Mouse (Mus musculus) olfactory bulb, adult 2 months (tissue): Measurements from ENCODE around the gene Ubac2. TPM values are rescaled to one million over a fixed set of nuclear protein-coding genes. Genes with fewer than 3 reads are reported as not detected.
"Not testable (repeated sequence)": the region's sequence is repeated elsewhere in the genome, so short reads cannot be mapped to it uniquely, and the experiment has no call there.

Source experiments
- H3K27ac ChIP-seq: fragments of 200-500 bp; 2 replicates; pipeline ENCODE4 v1.5.1; 2012; ENCODE audit warnings: low read depth, low read length; ENCODE audit not compliant: insufficient read depth
- H3K4me1 ChIP-seq: fragments of 200-500 bp; 2 replicates; pipeline ENCODE4 v1.6.1; 2012; ENCODE audit warnings: low read length; ENCODE audit not compliant: control insufficient read depth, insufficient read depth
- H3K4me3 ChIP-seq: fragments of 200-500 bp; 2 replicates; pipeline ENCODE4 v1.5.1; 2012; ENCODE audit warnings: mild to moderate bottlenecking, low read depth, low read length, moderate library complexity; ENCODE audit not compliant: insufficient read depth
- CTCF ChIP-seq: fragments of 200-500 bp; IDR thresholded peaks from 2 replicates; pipeline ENCODE4 v1.5.1; 2012; ENCODE audit warnings: low read depth, mild to moderate bottlenecking, low read length, moderate library complexity; ENCODE audit not compliant: insufficient read depth
- POLR2A ChIP-seq: fragments of 200-500 bp; IDR thresholded peaks from 2 replicates; pipeline ENCODE4 v1.6.1; 2012; ENCODE audit warnings: mild to moderate bottlenecking, low read depth, low read length, moderate library complexity; ENCODE audit not compliant: insufficient read depth
- WGBS: fragments of 180-500 bp; shearing (Covaris S2); methylation state at CpG from one replicate; pipeline ENCODE4 v1.1.7; 2018; 5-methylcytosine and 5-hydroxymethylcytosine counted together
- polyA plus RNA-seq: library from polyadenylated mRNA; stranded (reverse); fragments of >200 nt; gene quantifications from 2 replicates; pipeline ENCODE4 v1.2.4, GENCODE M21; 2012; ENCODE audit warnings: low replicate concordance; ENCODE audit not compliant: missing spikeins, insufficient read depth, insufficient read length

Gene Ubac2
- not detected in 2 replicates for polyA plus RNA-seq

- peak within 1 kb of the TSS; percentile 66 for H3K27ac ChIP-seq
- peak within 1 kb of the TSS; percentile 80 for H3K4me3 ChIP-seq
- WGBS, result under 1% methylated on average over 61 of the region's 61 CpGs
- peaks cover 22% of the 10 kb centered on the region for H3K4me1 ChIP-seq
- TF ChIP-seq CTCF, result no peak
- TF ChIP-seq POLR2A, result peak; percentile 50
Observed at GRCm38 (mm10) chr14:121878176-121878858, at the start of gene Ubac2. Gene Ubac2 (plus strand): TSS chr14:121878620.

GRCm38 (mm10) chr14:121829816-121830442 is 48.5 kb upstream of the Ubac2 start:
- TF ChIP-seq POLR2A, result no peak
- TF ChIP-seq CTCF, result no peak
- Histone ChIP-seq H3K27ac (no peak overlapping the region), H3K4me3 (no peak overlapping the region), H3K4me1 (no peaks in the 10 kb centered on the region)
- 92% methylated on average over 4 of the region's 4 CpGs for WGBS

GRCm38 (mm10) chr14:121833001-121833520 is 45.4 kb upstream of the Ubac2 start:
- Histone ChIP-seq H3K4me1 (no peaks in the 10 kb centered on the region), H3K27ac (no peak overlapping the region), H3K4me3 (no peak overlapping the region)
- no peak for TF ChIP-seq POLR2A
- TF ChIP-seq CTCF, result no peak
- WGBS, result 88% methylated on average over 2 of the region's 2 CpGs

GRCm38 (mm10) chr14:121838161-121838560 is 40.3 kb upstream of the Ubac2 start:
- TF ChIP-seq CTCF (no peak), POLR2A (no peak)
- WGBS, result 92% methylated on average over 4 of the region's 4 CpGs
- no peak overlapping the region for H3K4me3 ChIP-seq
- H3K4me1 ChIP-seq, result no peaks in the 10 kb centered on the region
- H3K27ac ChIP-seq, result no peak overlapping the region

- Histone ChIP-seq H3K27ac (no peak overlapping the region), H3K4me1 (no peaks in the 10 kb centered on the region), H3K4me3 (no peak overlapping the region)
- 79% methylated on average over 8 of the region's 8 CpGs for WGBS
- TF ChIP-seq POLR2A (no peak), CTCF (no peak)
Observed at GRCm38 (mm10) chr14:121840217-121840616, 38.2 kb upstream of the Ubac2 start.

GRCm38 (mm10) chr14:121844486-121844885 is 33.9 kb upstream of the Ubac2 start:
- no peak for TF ChIP-seq POLR2A
- no peak for TF ChIP-seq CTCF
- Histone ChIP-seq H3K27ac (no peak overlapping the region), H3K4me1 (no peaks in the 10 kb centered on the region), H3K4me3 (no peak overlapping the region)
- 68% methylated on average over 8 of the region's 8 CpGs for whole genome bisulfite sequencing

GRCm38 (mm10) chr14:121851231-121851630 is 27.2 kb upstream of the Ubac2 start:
- Histone ChIP-seq H3K4me1 (no peaks in the 10 kb centered on the region), H3K4me3 (no peak overlapping the region), H3K27ac (no peak overlapping the region)
- TF ChIP-seq CTCF (no peak), POLR2A (no peak)
- WGBS, result 96% methylated on average over 1 of the region's 1 CpGs

- no peak overlapping the region for H3K27ac ChIP-seq
- no peak overlapping the region for H3K4me3 ChIP-seq
- no peaks in the 10 kb centered on the region for H3K4me1 ChIP-seq
- TF ChIP-seq CTCF (no peak), POLR2A (no peak)
- 83% methylated on average over 8 of the region's 8 CpGs for WGBS
Observed at GRCm38 (mm10) chr14:121852531-121852930, 25.9 kb upstream of the Ubac2 start.

- not testable (repeated sequence) for H3K4me3 ChIP-seq, H3K27ac ChIP-seq, H3K4me1 ChIP-seq
- WGBS, result 24% methylated on average over 2 of the region's 2 CpGs
Observed at GRCm38 (mm10) chr14:121865162-121865561, 13.3 kb upstream of the Ubac2 start.
